Mouse (Mus musculus) heart, postnatal 0 days (tissue): ENCODE measurements at regions not wholly inside any gene's neighbourhood (a gene's known extent, or its start where the extent isn't known, plus 50 kb on each side); places are given as distances from the start of the nearest gene placed in this dataset.

ENCODE experiments used
- CTCF ChIP-seq: IDR thresholded peaks from 2 replicates; pipeline ENCODE4 v1.5.1; 2016; ENCODE audit warnings: antibody characterized with exemption, control low read depth, low read depth
- EP300 ChIP-seq: IDR thresholded peaks from 2 replicates; pipeline ENCODE4 v1.6.1; 2016; ENCODE audit warnings: antibody characterized with exemption, low read depth

DNA sequence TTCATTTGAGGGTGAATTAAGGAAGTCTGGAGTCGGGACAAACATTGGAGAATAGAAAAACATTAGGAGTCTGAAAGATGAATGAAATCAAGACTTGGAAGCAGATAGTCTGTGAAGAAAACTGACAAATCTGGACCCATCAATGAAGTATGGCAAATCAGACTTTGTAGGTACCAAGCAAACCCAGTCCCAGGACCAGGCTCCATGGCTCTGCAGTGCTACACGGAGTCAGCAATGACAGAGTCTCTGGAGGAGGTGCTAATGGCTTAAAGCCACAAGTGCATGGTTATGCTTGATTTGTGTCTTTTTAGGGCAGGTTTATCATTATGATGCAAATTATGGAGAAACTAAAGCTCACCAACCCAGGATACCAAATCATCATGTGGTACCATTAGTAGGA, 286.1 kb upstream of the Rsrc1 start:
- TF ChIP-seq CTCF: no peak
- no peak for TF ChIP-seq EP300
